Mouse (Mus musculus) lung, embryonic 14.5 days (tissue): ENCODE results near the gene Slc22a1. TPM values are rescaled to one million over a fixed set of nuclear protein-coding genes. Genes with fewer than 3 reads are reported as not detected.

Source experiments
- ATAC-seq: fragments of 200-750 bp; cut with Nextera tagmentation; 2 replicates; pipeline ENCODE4 v1.8.0; 2017; ENCODE audit warnings: mild to moderate bottlenecking, moderate TSS enrichment, moderate library complexity; ENCODE audit not compliant: insufficient read depth
- DNase-seq: peaks from one replicate; pipeline ENCODE4 v3.0.0-alpha.2; 2015
- H3K27ac ChIP-seq: fragments of 300-500 bp; sonication (generic); 2 replicates; pipeline ENCODE4 v1.5.1; 2014; ENCODE audit warnings: low read depth, mild to moderate bottlenecking, moderate library complexity
- H3K27me3 ChIP-seq: fragments of 300-500 bp; sonication (generic); 2 replicates; pipeline ENCODE4 v1.6.1; 2014; ENCODE audit warnings: low read length, control low read depth; ENCODE audit not compliant: insufficient read depth
- H3K36me3 ChIP-seq: fragments of 300-500 bp; sonication (generic); 2 replicates; pipeline ENCODE4 v1.6.1; 2014; ENCODE audit warnings: control low read depth; ENCODE audit not compliant: insufficient read depth
- H3K4me1 ChIP-seq: fragments of 300-500 bp; sonication (generic); 2 replicates; pipeline ENCODE4 v1.6.1; 2014; ENCODE audit warnings: antibody characterized with exemption, control low read depth; ENCODE audit not compliant: insufficient read depth
- H3K4me2 ChIP-seq: fragments of 300-500 bp; sonication (generic); 2 replicates; pipeline ENCODE4 v1.6.1; 2014; ENCODE audit warnings: mild to moderate bottlenecking
- H3K4me3 ChIP-seq: fragments of 300-500 bp; sonication (generic); 2 replicates; pipeline ENCODE4 v1.5.1; 2014; ENCODE audit warnings: low read depth, low read length
- H3K9ac ChIP-seq: fragments of 300-500 bp; sonication (generic); 2 replicates; pipeline ENCODE4 v1.6.1; 2014
- H3K9me3 ChIP-seq: fragments of 300-500 bp; sonication (generic); 2 replicates; pipeline ENCODE4 v1.6.1; 2016; ENCODE audit warnings: low read depth, low read length, control low read depth
- CTCF ChIP-seq: IDR thresholded peaks from 2 replicates; pipeline ENCODE4 v1.5.1; 2016; ENCODE audit warnings: antibody characterized with exemption, low read depth
- WGBS: fragments of 180-500 bp; shearing (Covaris S2); extraction: QIAGEN DNeasy Blood & Tissue Kit; methylation state at CpG from one replicate; pipeline ENCODE4 v1.1.7; 2014; 5-methylcytosine and 5-hydroxymethylcytosine counted together
- polyA plus RNA-seq: library from polyadenylated mRNA; unstranded; fragments of >200 nt; fragmentation: Nextera tagmentation; extraction: Ambion mirVana; gene quantifications from 2 replicates; pipeline ENCODE4 v1.2.1, GENCODE M21; 2014

The Slc22a1 gene
- polyA plus RNA-seq, 1 experiment from 2014 or later: 1.2 TPM

- Histone ChIP-seq H3K9ac (no peak overlapping the region), H3K4me1 (no peaks in the 10 kb centered on the region), H3K9me3 (no peaks in the 10 kb centered on the region), H3K27ac (no peak overlapping the region), H3K27me3 (no peaks in the 10 kb centered on the region), H3K36me3 (no peaks in the 10 kb centered on the region), H3K4me3 (no peak overlapping the region), H3K4me2 (no peak overlapping the region)
- TF ChIP-seq CTCF: no peak
- 83% methylated on average over 7 of the region's 7 CpGs for WGBS
- DNase-seq: no peak
- ATAC-seq: no peak
These were observed 16.8 kb downstream of the Slc22a1 start for GRCm38 (mm10) chr17:12658784-12659183.

GRCm38 (mm10) chr17:12655826-12656225 lies 19.8 kb downstream of the Slc22a1 start:
- no peaks in the 10 kb centered on the region for H3K4me1 ChIP-seq
- no peak for ATAC-seq
- DNase-seq: no peak
- H3K27ac ChIP-seq: no peak overlapping the region
- no peak overlapping the region for H3K9ac ChIP-seq
- no peak overlapping the region for H3K4me2 ChIP-seq
- WGBS: 59% methylated on average over 7 of the region's 7 CpGs
- no peak overlapping the region for H3K4me3 ChIP-seq
- no peak for TF ChIP-seq CTCF
- H3K36me3 ChIP-seq: no peaks in the 10 kb centered on the region
- H3K9me3 ChIP-seq: no peaks in the 10 kb centered on the region
- no peaks in the 10 kb centered on the region for H3K27me3 ChIP-seq

- no peaks in the 10 kb centered on the region for H3K9me3 ChIP-seq
- no peaks in the 10 kb centered on the region for H3K36me3 ChIP-seq
- DNase-seq (no peak), ATAC-seq (no peak)
- H3K4me2 ChIP-seq: no peak overlapping the region
- WGBS: 78% methylated on average over 3 of the region's 3 CpGs
- H3K27me3 ChIP-seq: no peaks in the 10 kb centered on the region
- H3K9ac ChIP-seq: no peak overlapping the region
- H3K4me3 ChIP-seq: no peak overlapping the region
- no peak for TF ChIP-seq CTCF
- H3K27ac ChIP-seq: no peak overlapping the region
- H3K4me1 ChIP-seq: no peaks in the 10 kb centered on the region
These were observed 21.6 kb downstream of the Slc22a1 start for GRCm38 (mm10) chr17:12654061-12654460.

GRCm38 (mm10) chr17:12652604-12653003 lies 23.0 kb downstream of the Slc22a1 start:
- H3K27ac ChIP-seq: no peak overlapping the region
- no peaks in the 10 kb centered on the region for H3K36me3 ChIP-seq
- H3K4me2 ChIP-seq: no peak overlapping the region
- 77% methylated on average over 11 of the region's 11 CpGs for WGBS
- DNase-seq (no peak), ATAC-seq (no peak)
- H3K9ac ChIP-seq: no peak overlapping the region
- H3K27me3 ChIP-seq: no peaks in the 10 kb centered on the region
- H3K4me3 ChIP-seq: no peak overlapping the region
- H3K9me3 ChIP-seq: no peaks in the 10 kb centered on the region
- no peaks in the 10 kb centered on the region for H3K4me1 ChIP-seq
- TF ChIP-seq CTCF: no peak

- H3K9ac ChIP-seq: no peak overlapping the region
- H3K4me2 ChIP-seq: no peak overlapping the region
- no peak overlapping the region for H3K27ac ChIP-seq
- WGBS: 76% methylated on average over 5 of the region's 5 CpGs
- H3K4me3 ChIP-seq: no peak overlapping the region
- DNase-seq (peak; percentile 50), ATAC-seq (no peak)
- H3K36me3 ChIP-seq: no peaks in the 10 kb centered on the region
- TF ChIP-seq CTCF: no peak
- H3K4me1 ChIP-seq: no peaks in the 10 kb centered on the region
- H3K27me3 ChIP-seq: no peaks in the 10 kb centered on the region
- no peaks in the 10 kb centered on the region for H3K9me3 ChIP-seq
These were observed 30.2 kb downstream of the Slc22a1 start for GRCm38 (mm10) chr17:12645461-12645860.

GRCm38 (mm10) chr17:12641087-12641486 lies 34.5 kb downstream of the Slc22a1 start:
- peak; percentile 74 for DNase-seq
- H3K27ac ChIP-seq: 0 out of 2 replicates have a peak overlapping the region, but pooled peaks have one; percentile 1
- no peak for ATAC-seq
- H3K9me3 ChIP-seq: no peaks in the 10 kb centered on the region
- 45% methylated on average over 4 of the region's 4 CpGs for WGBS
- no peak for TF ChIP-seq CTCF
- no peak overlapping the region for H3K9ac ChIP-seq
- H3K4me3 ChIP-seq: no peak overlapping the region
- no peaks in the 10 kb centered on the region for H3K27me3 ChIP-seq
- H3K4me2 ChIP-seq: no peak overlapping the region
- 0 out of 2 replicates have a peak, but pooled peaks cover 3% of the 10 kb centered on the region for H3K4me1 ChIP-seq
- H3K36me3 ChIP-seq: no peaks in the 10 kb centered on the region

- H3K9me3 ChIP-seq: no peaks in the 10 kb centered on the region
- H3K4me3 ChIP-seq: no peak overlapping the region
- H3K4me1 ChIP-seq: 0 out of 2 replicates have a peak, but pooled peaks cover 3% of the 10 kb centered on the region
- peak; percentile 22; the same call in 1 of the 2 replicates for TF ChIP-seq CTCF
- H3K4me2 ChIP-seq: no peak overlapping the region
- H3K27ac ChIP-seq: no peak overlapping the region
- H3K36me3 ChIP-seq: no peaks in the 10 kb centered on the region
- ATAC-seq (no peak), DNase-seq (no peak)
- no peaks in the 10 kb centered on the region for H3K27me3 ChIP-seq
- WGBS: 88% methylated on average over 3 of the region's 3 CpGs
- no peak overlapping the region for H3K9ac ChIP-seq
These were observed 36.0 kb downstream of the Slc22a1 start for GRCm38 (mm10) chr17:12639585-12639984.

- WGBS: 41% methylated on average over 4 of the region's 4 CpGs
- Histone ChIP-seq H3K27me3 (no peaks in the 10 kb centered on the region), H3K4me3 (no peak overlapping the region), H3K27ac (no peak overlapping the region), H3K9ac (no peak overlapping the region), H3K4me1 (peaks cover 20% of the 10 kb centered on the region; the same call in 1 of the 2 replicates), H3K36me3 (no peaks in the 10 kb centered on the region), H3K4me2 (no peak overlapping the region), H3K9me3 (no peaks in the 10 kb centered on the region)
- no peak for TF ChIP-seq CTCF
- DNase-seq: peak; percentile 51
- ATAC-seq: no peak
These were observed 40.8 kb downstream of the Slc22a1 start for GRCm38 (mm10) chr17:12634814-12635213.
